Comparison of ENCODE assay signal across 23 mouse cellular contexts in genomic region chr4:40938793-40939192, GRCm38 (mm10). TPM values are rescaled to one million over a fixed set of nuclear protein-coding genes. Genes with fewer than 3 reads are reported as not detected.
"Had no signal": no experiment of that assay in that cellular context is flagged by ENCODE, and none has a peak within 500 bp of the region (broad histone marks: within the 10 kb centered on the region; RNA-seq: fewer than 3 reads in every experiment).

No protein-coding gene starts in this region.

- H3K27ac ChIP-seq: lung, embryonic 15.5 days; macrophage; midbrain, embryonic 13.5 days; midbrain, embryonic 15.5 days; neural tube, embryonic 12.5 days; stomach, embryonic 15.5 days; stomach, postnatal 0 days had no signal

- H3K9ac ChIP-seq: lung, embryonic 15.5 days; midbrain, embryonic 13.5 days; midbrain, embryonic 15.5 days; neural tube, embryonic 12.5 days; stomach, embryonic 15.5 days had no signal

- H3K4me1 ChIP-seq: lung, embryonic 15.5 days; midbrain, embryonic 13.5 days; midbrain, embryonic 15.5 days; neural tube, embryonic 12.5 days; stomach, embryonic 15.5 days had no signal

- DNase-seq: lung, adult 2 months; lung, postnatal 14 days; lung, postnatal 36 days; right cerebral cortex, postnatal 14 days; thymus, adult 2 months; thymus, postnatal 25 days; thymus, postnatal 4 days had no signal

- H3K4me3 ChIP-seq: lung, embryonic 15.5 days; megakaryocyte, embryonic 14.5 days; midbrain, embryonic 13.5 days; midbrain, embryonic 15.5 days; neural tube, embryonic 12.5 days; stomach, embryonic 15.5 days had no signal

- H3K27me3 ChIP-seq: lung, embryonic 15.5 days; megakaryocyte, embryonic 14.5 days; midbrain, embryonic 13.5 days; midbrain, embryonic 15.5 days; neural tube, embryonic 12.5 days; stomach, embryonic 15.5 days had no signal

RNA-seq across cellular contexts. Expression of gene Spink4, which starts 18.9 kb away (rescaled TPM):
- total RNA-seq: megakaryocyte progenitor cell, adult 5-6 weeks; midbrain, postnatal 0 days; monocyte, adult 5-6 weeks; neutrophil, adult 5-6 weeks had no signal
- polyA plus RNA-seq: macrophage; midbrain, embryonic 11.5 days; midbrain, embryonic 13.5 days; midbrain, embryonic 15.5 days; midbrain, postnatal 0 days; neural tube, embryonic 12.5 days; neural tube, embryonic 14.5 days; spleen, adult 2 months; urinary bladder, adult 2 months had no signal
